Comparison of ENCODE assay signal across 26 mouse cellular contexts in the genomic region with DNA sequence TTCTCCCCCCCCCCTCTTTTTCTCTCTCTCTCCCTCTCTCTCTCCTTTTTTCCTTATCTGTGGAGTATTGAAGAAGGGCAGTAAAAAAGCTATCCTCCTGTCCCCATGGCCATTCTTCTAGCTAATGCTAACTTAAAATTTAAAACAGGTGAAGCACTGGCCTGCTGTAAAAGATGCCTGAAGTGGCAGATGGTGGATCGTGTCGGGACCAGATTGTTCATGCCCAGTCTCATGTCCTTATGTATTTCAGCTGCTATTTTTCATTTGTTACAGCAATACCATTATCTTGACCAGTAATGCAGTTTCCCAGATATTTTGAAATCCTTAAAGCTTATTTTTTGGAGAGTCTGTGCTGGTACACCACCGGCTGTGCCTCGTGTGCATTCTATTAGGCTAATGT.
A peak's percentile ranks its signal among the peaks of the same experiment; 100 is the strongest.
DNase-seq lines count a peak whose midpoint lies in the region; ATAC-seq and TF ChIP-seq lines count a peak whose summit lies in the region.
"Had no signal": no experiment of that assay in that cellular context is flagged by ENCODE, and none has a peak within 500 bp of the region (broad histone marks: within the 10 kb centered on the region; RNA-seq: fewer than 3 reads in every experiment).

No protein-coding gene starts in this region.

- no peak for TF ChIP-seq CTCF in cerebellum, adult 2 months (IDR thresholded peaks at IDR 0.05; ENCODE audit: borderline replicate concordance, insufficient read depth, low read depth, low read length)

- 19% methylated on average over 4 of the region's 4 CpGs for WGBS in cerebellum, adult 2 months

- intact Hi-C loops in left cerebral cortex, postnatal 36 days (cut with DNase I), result no loop called here

- no peak overlapping the region for H3K27ac ChIP-seq in cerebellum, adult 2 months (ENCODE audit: insufficient read depth, low read length)
- H3K27ac ChIP-seq: forebrain, embryonic 10.5 days; forebrain, embryonic 13.5 days; gastrocnemius, adult 2 months; heart, embryonic 10.5 days; heart, embryonic 13.5 days; hindbrain, embryonic 14.5 days; hindbrain, postnatal 0 days had no signal

- peak; percentile 89 for ATAC-seq in cerebellum, adult (ENCODE audit: insufficient number of reproducible peaks, low FRiP score, low TSS enrichment)
- ATAC-seq: activated CD4-positive, CD25-positive, alpha-beta regulatory T cell, adult 4 months; forebrain, embryonic 13.5 days; forebrain, embryonic 16.5 days; hindbrain, postnatal 0 days; inflammation-experienced regulatory T-cells, adult 6 months had no signal

- H3K27me3 ChIP-seq in cerebellum, adult 2 months (ENCODE audit: control insufficient read depth, insufficient read depth, low read length), result no peaks in the 10 kb centered on the region
- H3K27me3 ChIP-seq: forebrain, embryonic 13.5 days; heart, embryonic 13.5 days had no signal

- TF ChIP-seq POLR2A in cerebellum, adult 2 months (IDR thresholded peaks at IDR 0.05; ENCODE audit: borderline replicate concordance, insufficient read depth, low read length), result no peak

- peaks cover 3% of the 10 kb centered on the region; the same call in 1 of the 2 replicates for H3K4me1 ChIP-seq in cerebellum, adult 2 months (ENCODE audit: control insufficient read depth, insufficient read depth, low read length)
- H3K4me1 ChIP-seq: forebrain, embryonic 10.5 days; forebrain, embryonic 13.5 days; heart, embryonic 10.5 days; heart, embryonic 13.5 days had no signal

- no peak for DNase-seq in cerebellum, postnatal 4 days (ENCODE audit: low spot score in 2 of 2)
- peak; percentile 47 to 75 for DNase-seq in cerebellum, adult 2 months
- peak; percentile 73 for DNase-seq in cerebellum, adult 9-11 months
- DNase-seq in kidney, postnatal 4 days, result no peak
- no peak for DNase-seq in left cerebral cortex, postnatal 36 days (ENCODE audit: low spot score in 2 of 2)
- no peak for DNase-seq in frontal cortex, adult 2 months (ENCODE audit: extremely low spot score in 1 of 2, low spot score in 1 of 2)
- no peak for DNase-seq in gastrocnemius, adult 8-10 months (ENCODE audit: low spot score in 2 of 2)
- DNase-seq: adrenal gland, adult 8-10 months; adrenal gland, postnatal 25 days; gastrocnemius, adult 2 months; gastrocnemius, postnatal 25 days; heart, adult 18-20 months; heart, postnatal 14 days; heart, postnatal 4 days; kidney, adult 11 months; kidney, adult 8-10 months had no signal

- no peak overlapping the region for H3K4me3 ChIP-seq in cerebellum, adult 2 months (replicated peaks; ENCODE audit: insufficient read depth, low read depth, low read length)
- H3K4me3 ChIP-seq: forebrain, embryonic 10.5 days; forebrain, embryonic 13.5 days; gastrocnemius, adult 2 months; heart, embryonic 10.5 days; heart, embryonic 13.5 days had no signal

Comparison
In these comparisons a context has a peak if more than half of its experiments do, and no peak if none do; other contexts are left out.
1. DNase-seq: peak in cerebellum, adult 2 months (2 of 2) and cerebellum, adult 9-11 months (single experiment); none in cerebellum, postnatal 4 days (0 of 2), kidney, postnatal 4 days (0 of 2), left cerebral cortex, postnatal 36 days (0 of 2), frontal cortex, adult 2 months (0 of 2) and gastrocnemius, adult 8-10 months (0 of 2).